Mouse (Mus musculus): Measurements from ENCODE around the gene Rhov. TPM values are rescaled to one million over a fixed set of nuclear protein-coding genes. Genes with fewer than 3 reads are reported as not detected.

The Rhov gene
- polyA plus RNA-seq, 1 experiment from 2014 or later: 15.5 TPM

DNA sequence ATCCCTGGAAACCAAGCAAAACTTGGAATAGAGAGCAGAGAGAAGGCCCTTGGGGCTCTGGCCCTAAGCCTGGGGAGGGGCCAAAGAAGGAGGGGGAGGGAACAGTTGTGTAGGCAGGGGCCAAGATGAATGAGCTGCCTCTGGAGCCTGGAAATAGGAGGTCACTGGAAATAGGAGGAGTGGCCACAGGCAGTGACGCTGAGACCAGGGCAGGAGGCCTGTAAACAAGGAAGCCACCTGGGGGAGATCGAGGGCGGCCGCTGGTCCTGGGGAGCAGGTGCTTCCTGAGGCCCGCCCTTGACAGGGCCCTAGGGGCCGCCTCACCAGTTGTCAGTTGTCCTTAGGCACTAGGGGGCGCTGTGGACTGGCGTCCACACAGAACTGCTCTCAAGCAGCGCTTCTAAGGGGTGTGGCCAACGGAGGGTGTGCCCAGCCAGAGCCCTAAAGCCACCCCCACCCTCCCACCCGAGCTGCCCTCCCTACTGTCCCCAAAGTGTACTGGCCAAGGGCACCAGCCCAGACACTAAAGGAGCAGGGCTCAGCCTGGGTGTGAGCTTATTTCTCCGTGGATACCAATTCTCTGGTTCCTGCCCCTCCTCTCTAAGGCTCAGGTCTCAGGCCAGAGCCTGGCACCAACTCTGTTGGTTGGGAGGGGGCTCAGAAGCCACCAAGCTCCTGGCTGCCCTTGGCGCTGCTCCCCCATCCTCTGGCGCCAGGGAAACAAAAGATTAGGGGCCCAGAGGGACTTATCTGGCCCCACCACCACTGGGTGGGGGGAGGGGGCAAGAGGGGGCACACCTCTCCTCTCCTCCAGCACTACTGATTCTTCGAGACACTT is 29.1 kb upstream of the Rhov start:
- Histone ChIP-seq H3K36me3 (peaks cover 44% of the 10 kb centered on the region), H3K9ac (replicated peaks) (no peak overlapping the region; the same call in 1 of the 2 replicates)
- WGBS: 4% methylated on average over 12 of the region's 15 CpGs

DNA sequence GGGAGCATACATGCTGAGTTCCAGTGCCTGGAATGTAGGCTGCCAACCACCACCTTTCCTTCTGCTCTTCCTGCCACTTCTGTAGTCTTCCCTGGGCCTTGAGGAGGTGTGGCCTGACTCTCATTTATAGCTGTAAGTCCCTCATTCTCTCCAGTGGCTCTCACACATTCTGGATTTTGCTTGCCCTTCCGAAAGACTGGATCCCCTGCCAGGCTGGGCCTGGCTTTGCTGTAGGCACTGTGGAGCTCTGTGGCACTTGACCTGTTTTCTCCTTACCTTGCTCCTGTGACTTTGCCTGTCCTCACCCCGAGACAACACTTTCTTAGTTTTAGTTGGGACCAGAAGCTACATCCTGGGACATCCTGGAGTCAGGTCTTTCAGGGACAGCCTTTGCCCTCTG is 27.8 kb upstream of the Rhov start:
- H3K4me2 ChIP-seq (replicated peaks): no peak overlapping the region
- 84% methylated on average over 2 of the region's 2 CpGs for WGBS
- H3K36me3 ChIP-seq: peaks cover 57% of the 10 kb centered on the region
- H3K9me3 ChIP-seq: no peaks in the 10 kb centered on the region
- ATAC-seq: no peak
- H3K4me3 ChIP-seq (replicated peaks): no peak overlapping the region
- H3K4me1 ChIP-seq (replicated peaks): peaks cover 27% of the 10 kb centered on the region
- 0 out of 2 replicates have a peak overlapping the region, but pooled peaks have one; percentile 30 for H3K27ac ChIP-seq
- H3K9ac ChIP-seq (replicated peaks): peak overlapping the region; percentile 33; the same call in 1 of the 2 replicates
- H3K27me3 ChIP-seq: no peaks in the 10 kb centered on the region

More for the DNA sequence above, 29.1 kb upstream of the Rhov start:
- H3K27me3 ChIP-seq: no peaks in the 10 kb centered on the region
- peaks cover 32% of the 10 kb centered on the region for H3K4me1 ChIP-seq (replicated peaks)
- ATAC-seq: peak; percentile 73
- H3K4me2 ChIP-seq (replicated peaks): peak overlapping the region; percentile 28
- H3K9me3 ChIP-seq: no peaks in the 10 kb centered on the region
- peak overlapping the region; percentile 8; the same call in 1 of the 2 replicates for H3K27ac ChIP-seq
- H3K4me3 ChIP-seq (replicated peaks): no peak overlapping the region

DNA sequence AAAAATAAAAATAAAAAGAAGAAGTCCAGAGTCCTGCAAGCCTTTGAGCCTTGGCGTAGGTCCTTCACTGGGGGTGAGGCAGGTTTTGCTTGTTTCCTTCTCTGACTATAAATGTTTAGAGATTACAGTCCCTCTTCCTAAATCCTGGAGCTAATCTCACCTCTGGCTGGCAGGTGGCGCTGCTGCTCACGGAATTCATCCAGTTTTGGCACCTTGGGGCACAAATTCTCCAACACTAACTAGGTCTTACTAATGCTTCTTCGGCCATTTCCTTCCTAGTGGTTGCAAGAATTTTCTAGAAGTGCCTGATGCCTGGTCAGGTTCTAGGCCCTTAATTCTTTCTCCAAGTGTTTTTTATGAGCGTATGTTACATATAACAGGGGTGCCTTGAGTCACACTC is 27.3 kb upstream of the Rhov start:
- no peak for ATAC-seq
- H3K27me3 ChIP-seq: no peaks in the 10 kb centered on the region
- no peak overlapping the region for H3K27ac ChIP-seq
- no peak overlapping the region for H3K4me2 ChIP-seq (replicated peaks)
- no peak overlapping the region for H3K4me3 ChIP-seq (replicated peaks)
- H3K36me3 ChIP-seq: peaks cover 62% of the 10 kb centered on the region
- WGBS: 47% methylated on average over 5 of the region's 5 CpGs
- H3K9ac ChIP-seq (replicated peaks): no peak overlapping the region
- no peaks in the 10 kb centered on the region for H3K9me3 ChIP-seq
- peaks cover 27% of the 10 kb centered on the region for H3K4me1 ChIP-seq (replicated peaks)

GRCm38 (mm10) chr2:119297506-119297905 is 26.4 kb upstream of the Rhov start:
- WGBS: 95% methylated on average over 19 of the region's 19 CpGs
- Histone ChIP-seq H3K27ac (no peak overlapping the region), H3K9me3 (no peaks in the 10 kb centered on the region), H3K4me2 (replicated peaks) (no peak overlapping the region), H3K36me3 (peaks cover 70% of the 10 kb centered on the region), H3K4me3 (replicated peaks) (no peak overlapping the region), H3K27me3 (no peaks in the 10 kb centered on the region), H3K4me1 (replicated peaks) (peaks cover 27% of the 10 kb centered on the region), H3K9ac (replicated peaks) (no peak overlapping the region)
- no peak for ATAC-seq

GRCm38 (mm10) chr2:119296756-119297155 is 25.7 kb upstream of the Rhov start:
- Histone ChIP-seq H3K36me3 (peaks cover 74% of the 10 kb centered on the region), H3K9me3 (no peaks in the 10 kb centered on the region), H3K27me3 (no peaks in the 10 kb centered on the region), H3K4me2 (replicated peaks) (no peak overlapping the region), H3K27ac (no peak overlapping the region), H3K9ac (replicated peaks) (no peak overlapping the region), H3K4me3 (replicated peaks) (no peak overlapping the region), H3K4me1 (replicated peaks) (peaks cover 27% of the 10 kb centered on the region)
- WGBS: 94% methylated on average over 12 of the region's 12 CpGs
- no peak for ATAC-seq

- no peak for ATAC-seq
Observed at GRCm38 (mm10) chr2:119294411-119294810, 23.3 kb upstream of the Rhov start.

GRCm38 (mm10) chr2:119293776-119294390 is 22.8 kb upstream of the Rhov start:
- 94% methylated on average over 34 of the region's 34 CpGs for WGBS
- no peaks in the 10 kb centered on the region for H3K9me3 ChIP-seq
- H3K9ac ChIP-seq (replicated peaks): no peak overlapping the region
- H3K4me3 ChIP-seq (replicated peaks): no peak overlapping the region
- peaks cover 75% of the 10 kb centered on the region for H3K36me3 ChIP-seq
- H3K4me2 ChIP-seq (replicated peaks): no peak overlapping the region
- H3K27me3 ChIP-seq: no peaks in the 10 kb centered on the region
- H3K4me1 ChIP-seq (replicated peaks): peaks cover 19% of the 10 kb centered on the region
- H3K27ac ChIP-seq: no peak overlapping the region
- ATAC-seq: no peak

More at GRCm38 (mm10) chr2:119294411-119294810, 23.3 kb upstream of the Rhov start:
- H3K27ac ChIP-seq: no peak overlapping the region
- H3K27me3 ChIP-seq: no peaks in the 10 kb centered on the region
- no peak overlapping the region for H3K9ac ChIP-seq (replicated peaks)
- WGBS: 93% methylated on average over 18 of the region's 18 CpGs
- peaks cover 80% of the 10 kb centered on the region for H3K36me3 ChIP-seq
- no peak overlapping the region for H3K4me3 ChIP-seq (replicated peaks)
- peaks cover 14% of the 10 kb centered on the region for H3K4me1 ChIP-seq (replicated peaks)
- H3K4me2 ChIP-seq (replicated peaks): no peak overlapping the region
- H3K9me3 ChIP-seq: no peaks in the 10 kb centered on the region

DNA sequence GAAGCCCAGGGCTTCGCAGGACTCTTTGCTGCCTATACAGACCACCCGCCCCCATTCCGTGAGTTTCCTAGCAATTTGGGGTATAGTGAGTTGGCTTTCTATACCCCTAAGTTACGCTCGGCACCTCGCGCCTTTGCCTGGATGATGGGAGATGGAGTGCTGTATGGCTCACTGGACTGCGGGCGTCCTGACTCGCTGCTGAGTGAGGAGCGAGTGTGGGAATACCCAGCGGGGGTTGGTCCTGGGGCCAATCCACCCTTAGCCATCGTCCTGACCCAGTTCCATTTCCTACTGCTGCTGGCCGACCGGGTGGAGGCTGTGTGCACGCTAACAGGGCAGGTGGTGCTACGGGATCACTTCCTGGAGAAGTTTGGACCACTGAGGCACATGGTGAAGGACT is 22.2 kb upstream of the Rhov start:
- Histone ChIP-seq H3K4me2 (replicated peaks) (no peak overlapping the region), H3K4me1 (replicated peaks) (peaks cover 19% of the 10 kb centered on the region), H3K9ac (replicated peaks) (no peak overlapping the region), H3K36me3 (peaks cover 69% of the 10 kb centered on the region), H3K9me3 (no peaks in the 10 kb centered on the region), H3K27me3 (no peaks in the 10 kb centered on the region), H3K4me3 (replicated peaks) (no peak overlapping the region), H3K27ac (no peak overlapping the region)
- no peak for ATAC-seq
- WGBS: 97% methylated on average over 17 of the region's 17 CpGs

DNA sequence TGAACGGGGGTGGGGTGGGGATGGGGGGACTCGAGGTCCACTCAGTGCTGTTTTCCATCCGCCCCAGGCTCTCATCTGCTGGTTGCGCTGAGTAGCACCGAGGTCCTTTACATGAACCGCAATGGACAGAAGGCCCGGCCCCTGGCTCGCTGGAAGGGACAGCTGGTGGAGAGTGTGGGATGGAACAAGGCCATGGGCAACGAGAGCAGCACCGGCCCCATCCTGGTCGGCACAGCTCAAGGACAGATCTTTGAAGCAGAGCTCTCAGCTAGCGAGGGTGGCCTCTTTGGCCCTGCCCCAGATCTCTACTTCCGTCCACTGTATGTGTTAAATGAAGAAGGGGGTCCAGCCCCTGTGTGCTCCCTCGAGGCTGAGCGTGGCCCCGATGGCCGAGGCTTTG is 21.8 kb upstream of the Rhov start:
- no peak for ATAC-seq
- no peak overlapping the region for H3K9ac ChIP-seq (replicated peaks)
- no peak overlapping the region for H3K27ac ChIP-seq
- H3K27me3 ChIP-seq: no peaks in the 10 kb centered on the region
- no peak overlapping the region for H3K4me3 ChIP-seq (replicated peaks)
- H3K4me1 ChIP-seq (replicated peaks): peaks cover 19% of the 10 kb centered on the region
- H3K9me3 ChIP-seq: no peaks in the 10 kb centered on the region
- 92% methylated on average over 17 of the region's 17 CpGs for WGBS
- H3K36me3 ChIP-seq: peaks cover 65% of the 10 kb centered on the region
- no peak overlapping the region for H3K4me2 ChIP-seq (replicated peaks)

DNA sequence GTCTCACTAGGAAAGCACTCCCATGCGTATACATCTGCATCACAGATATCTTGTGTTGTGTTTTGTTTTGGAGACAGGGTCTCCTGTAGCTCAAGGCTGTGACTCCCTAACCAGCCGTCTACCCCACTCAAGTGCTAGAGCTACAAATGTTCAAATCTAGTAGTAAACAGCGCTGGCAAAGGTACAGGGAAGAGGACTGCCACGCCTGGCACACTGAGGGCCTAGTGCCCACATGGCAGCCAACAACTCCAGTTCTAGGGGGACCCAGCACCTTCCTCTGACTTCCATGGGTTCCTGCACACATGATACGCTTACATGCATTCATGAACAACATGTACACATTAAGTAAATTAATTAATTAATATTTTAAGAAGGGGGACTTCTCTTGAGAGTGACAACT is 21.2 kb upstream of the Rhov start:
- Histone ChIP-seq H3K27me3 (no peaks in the 10 kb centered on the region), H3K4me3 (replicated peaks) (no peak overlapping the region), H3K36me3 (peaks cover 59% of the 10 kb centered on the region), H3K9me3 (no peaks in the 10 kb centered on the region), H3K4me2 (replicated peaks) (no peak overlapping the region), H3K27ac (no peak overlapping the region), H3K9ac (replicated peaks) (no peak overlapping the region), H3K4me1 (replicated peaks) (peaks cover 19% of the 10 kb centered on the region)
- WGBS: 94% methylated on average over 5 of the region's 5 CpGs
- ATAC-seq: no peak

DNA sequence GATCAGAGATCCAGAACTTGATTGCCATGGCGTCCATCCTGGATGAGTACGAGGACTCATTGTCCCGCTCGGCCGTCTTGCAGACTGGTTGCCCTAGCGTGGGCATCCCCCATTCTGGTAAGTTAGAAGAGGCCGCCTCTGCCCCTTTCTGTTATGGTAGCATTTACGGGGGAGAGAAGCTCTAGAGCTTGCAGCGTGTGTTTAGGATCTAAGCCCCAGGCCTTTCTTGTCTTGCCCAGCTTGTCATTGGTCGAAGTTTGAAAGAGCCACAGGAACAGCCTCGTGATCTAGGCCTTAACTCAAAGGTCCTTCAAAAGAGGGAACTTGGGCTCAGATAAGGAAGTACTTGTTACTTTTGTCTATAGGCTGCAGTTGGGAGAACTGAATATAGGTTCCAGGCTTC is 17.9 kb upstream of the Rhov start:
- Histone ChIP-seq H3K27ac (peak overlapping the region; percentile 44; the same call in 1 of the 2 replicates), H3K4me2 (replicated peaks) (peak overlapping the region; percentile 94), H3K4me1 (replicated peaks) (peaks cover 15% of the 10 kb centered on the region), H3K36me3 (peaks cover 32% of the 10 kb centered on the region), H3K27me3 (no peaks in the 10 kb centered on the region), H3K9me3 (no peaks in the 10 kb centered on the region), H3K9ac (replicated peaks) (peak overlapping the region; percentile 89), H3K4me3 (replicated peaks) (peak overlapping the region; percentile 80)
- ATAC-seq: peak; percentile 32
- WGBS: 4% methylated on average over 11 of the region's 11 CpGs

GRCm38 (mm10) chr2:119288270-119288882 is 17.3 kb upstream of the Rhov start, which contains the start of gene Vps18:
Gene Vps18, plus strand, starts transcription at chr2:119288740.
- H3K36me3 ChIP-seq: peaks cover 25% of the 10 kb centered on the region
- 1% methylated on average over 31 of the region's 31 CpGs for WGBS
- peak; percentile 96 for ATAC-seq
- peak within 1 kb of the TSS; percentile 89 for H3K9ac ChIP-seq (replicated peaks)
- H3K4me1 ChIP-seq (replicated peaks): peaks cover 15% of the 10 kb centered on the region
- H3K27me3 ChIP-seq: no peaks in the 10 kb centered on the region
- no peaks in the 10 kb centered on the region for H3K9me3 ChIP-seq
- peak within 1 kb of the TSS; percentile 94 for H3K4me2 ChIP-seq (replicated peaks)
- peak within 1 kb of the TSS; percentile 80 for H3K4me3 ChIP-seq (replicated peaks)
- H3K27ac ChIP-seq: peak within 1 kb of the TSS; percentile 52; the same call in 1 of the 2 replicates
